Mouse (Mus musculus) layer of hippocampus, adult 8-10 months (tissue): Measurements from ENCODE around the gene Dpm1. TPM values are rescaled to one million over a fixed set of nuclear protein-coding genes. Genes with fewer than 3 reads are reported as not detected.

Experiments
- DNase-seq, 2 experiments: peaks; one replicate each; pipeline ENCODE4 v3.0.0; 2022; ENCODE audit warnings: low spot score in 2 of 2
- total RNA-seq, 4 experiments: library from RNA; stranded (reverse); gene quantifications; 2 replicates each; pipeline ENCODE4 v1.2.4; 2022

The Dpm1 gene
- total RNA-seq, 4 experiments from 2014 or later: 48.8 to 66.4 (median 52.7) TPM

- peak in 1 of 2 experiments; percentile 56 for DNase-seq
These were observed 1.0 kb downstream of the Dpm1 start for GRCm38 (mm10) chr2:168229116-168230025.

GRCm38 (mm10) chr2:168223326-168223725 is 7.1 kb downstream of the Dpm1 start:
- DNase-seq: no peak

- DNase-seq: no peak
These were observed 16.5 kb downstream of the Dpm1 start for GRCm38 (mm10) chr2:168213788-168214397.

- no peak for DNase-seq
These were observed 22.5 kb downstream of the Dpm1 start for GRCm38 (mm10) chr2:168207883-168208282.

GRCm38 (mm10) chr2:168206725-168207644 is 23.4 kb downstream of the Dpm1 start, which contains the start of gene Adnp:
Adnp (minus strand) TSS chr2:168207112.
- peak; percentile 94 to 95 for DNase-seq

GRCm38 (mm10) chr2:168205681-168206631 is 24.4 kb downstream of the Dpm1 start:
- peak; percentile 18 to 43 for DNase-seq

GRCm38 (mm10) chr2:168205265-168205664 is 25.1 kb downstream of the Dpm1 start:
- peak; percentile 88 to 90 for DNase-seq

GRCm38 (mm10) chr2:168204476-168204999 is 25.9 kb downstream of the Dpm1 start:
- DNase-seq: no peak

- DNase-seq: no peak
These were observed 30.2 kb downstream of the Dpm1 start for GRCm38 (mm10) chr2:168200014-168200691.

GRCm38 (mm10) chr2:168199476-168199875 is 30.9 kb downstream of the Dpm1 start:
- DNase-seq: no peak

- no peak for DNase-seq
These were observed 32.0 kb downstream of the Dpm1 start for GRCm38 (mm10) chr2:168198421-168198820.

- DNase-seq: no peak
These were observed 34.7 kb downstream of the Dpm1 start for GRCm38 (mm10) chr2:168195721-168196120.

- DNase-seq: no peak
These were observed 36.7 kb downstream of the Dpm1 start for GRCm38 (mm10) chr2:168193685-168194084.

GRCm38 (mm10) chr2:168191856-168192255 is 38.5 kb downstream of the Dpm1 start:
- no peak for DNase-seq

GRCm38 (mm10) chr2:168175946-168176345 is 54.4 kb downstream of the Dpm1 start:
- DNase-seq: no peak

GRCm38 (mm10) chr2:168170167-168170685 is 60.2 kb downstream of the Dpm1 start:
- DNase-seq: no peak

- DNase-seq: no peak
These were observed 60.6 kb downstream of the Dpm1 start for GRCm38 (mm10) chr2:168169800-168170113.

- DNase-seq: no peak
These were observed 61.2 kb downstream of the Dpm1 start for GRCm38 (mm10) chr2:168168892-168169799.
